Mouse (Mus musculus): ENCODE data around the gene Cytl1. TPM values are rescaled to one million over a fixed set of nuclear protein-coding genes. Genes with fewer than 3 reads are reported as not detected.

Gene Cytl1
- polyA plus RNA-seq, 1 experiment from 2014 or later, result 0.50 TPM

- peaks cover 5% of the 10 kb centered on the region; the same call in 1 of the 2 replicates for H3K9me3 ChIP-seq (replicated peaks; ENCODE audit: control insufficient read depth, low read length)
- H3K27me3 ChIP-seq (ENCODE audit: control insufficient read depth, insufficient read depth, low read length), result no peaks in the 10 kb centered on the region
- 76% methylated on average over 3 of the region's 3 CpGs for WGBS
- no peak overlapping the region for H3K4me2 ChIP-seq (ENCODE audit: low read depth, low read length)
- no peak overlapping the region for H3K27ac ChIP-seq (ENCODE audit: low read length)
- no peak overlapping the region for H3K9ac ChIP-seq (ENCODE audit: low read length)
- no peak overlapping the region for H3K4me3 ChIP-seq (replicated peaks; ENCODE audit: low read length)
- no peak for ATAC-seq (ENCODE audit: insufficient read depth, low FRiP score)
- H3K36me3 ChIP-seq (ENCODE audit: control insufficient read depth, insufficient read depth, low read length), result no peaks in the 10 kb centered on the region
- H3K4me1 ChIP-seq (ENCODE audit: control insufficient read depth, insufficient read depth, low read length), result no peaks in the 10 kb centered on the region
Observed at GRCm38 (mm10) chr5:37762046-37762445, 26.7 kb downstream of the Cytl1 start.

GRCm38 (mm10) chr5:37765851-37766250 is 30.5 kb downstream of the Cytl1 start:
- Histone ChIP-seq H3K9me3 (replicated peaks; ENCODE audit: control insufficient read depth, low read length) (peaks cover 5% of the 10 kb centered on the region; the same call in 1 of the 2 replicates), H3K4me3 (replicated peaks; ENCODE audit: low read length) (no peak overlapping the region), H3K27ac (ENCODE audit: low read length) (no peak overlapping the region), H3K4me2 (ENCODE audit: low read depth, low read length) (no peak overlapping the region), H3K36me3 (ENCODE audit: control insufficient read depth, insufficient read depth, low read length) (no peaks in the 10 kb centered on the region), H3K4me1 (ENCODE audit: control insufficient read depth, insufficient read depth, low read length) (no peaks in the 10 kb centered on the region), H3K9ac (ENCODE audit: low read length) (no peak overlapping the region), H3K27me3 (ENCODE audit: control insufficient read depth, insufficient read depth, low read length) (no peaks in the 10 kb centered on the region)
- no peak for ATAC-seq (ENCODE audit: insufficient read depth, low FRiP score)
- 80% methylated on average over 8 of the region's 8 CpGs for WGBS

GRCm38 (mm10) chr5:37767231-37767630 is 31.9 kb downstream of the Cytl1 start:
- H3K4me2 ChIP-seq (ENCODE audit: low read depth, low read length), result no peak overlapping the region
- H3K9ac ChIP-seq (ENCODE audit: low read length), result no peak overlapping the region
- no peak overlapping the region for H3K4me3 ChIP-seq (replicated peaks; ENCODE audit: low read length)
- H3K9me3 ChIP-seq (replicated peaks; ENCODE audit: control insufficient read depth, low read length), result peaks cover 5% of the 10 kb centered on the region; the same call in 1 of the 2 replicates
- H3K36me3 ChIP-seq (ENCODE audit: control insufficient read depth, insufficient read depth, low read length), result no peaks in the 10 kb centered on the region
- no peak overlapping the region for H3K27ac ChIP-seq (ENCODE audit: low read length)
- WGBS, result 76% methylated on average over 5 of the region's 5 CpGs
- H3K4me1 ChIP-seq (ENCODE audit: control insufficient read depth, insufficient read depth, low read length), result no peaks in the 10 kb centered on the region
- ATAC-seq (ENCODE audit: insufficient read depth, low FRiP score), result no peak
- no peaks in the 10 kb centered on the region for H3K27me3 ChIP-seq (ENCODE audit: control insufficient read depth, insufficient read depth, low read length)

- Histone ChIP-seq H3K9me3 (replicated peaks; ENCODE audit: control insufficient read depth, low read length) (no peaks in the 10 kb centered on the region), H3K36me3 (ENCODE audit: control insufficient read depth, insufficient read depth, low read length) (no peaks in the 10 kb centered on the region), H3K4me2 (ENCODE audit: low read depth, low read length) (no peak overlapping the region), H3K4me1 (ENCODE audit: control insufficient read depth, insufficient read depth, low read length) (no peaks in the 10 kb centered on the region), H3K9ac (ENCODE audit: low read length) (no peak overlapping the region), H3K27me3 (ENCODE audit: control insufficient read depth, insufficient read depth, low read length) (no peaks in the 10 kb centered on the region), H3K4me3 (replicated peaks; ENCODE audit: low read length) (no peak overlapping the region), H3K27ac (ENCODE audit: low read length) (no peak overlapping the region)
- no peak for ATAC-seq (ENCODE audit: insufficient read depth, low FRiP score)
- 17% methylated on average over 5 of the region's 5 CpGs for WGBS
Observed at GRCm38 (mm10) chr5:37769031-37769430, 33.7 kb downstream of the Cytl1 start.

GRCm38 (mm10) chr5:37770870-37771269 is 35.6 kb downstream of the Cytl1 start:
- Histone ChIP-seq H3K9me3 (replicated peaks; ENCODE audit: control insufficient read depth, low read length) (no peaks in the 10 kb centered on the region), H3K4me3 (replicated peaks; ENCODE audit: low read length) (no peak overlapping the region), H3K27ac (ENCODE audit: low read length) (no peak overlapping the region), H3K27me3 (ENCODE audit: control insufficient read depth, insufficient read depth, low read length) (no peaks in the 10 kb centered on the region), H3K4me1 (ENCODE audit: control insufficient read depth, insufficient read depth, low read length) (no peaks in the 10 kb centered on the region), H3K9ac (ENCODE audit: low read length) (no peak overlapping the region), H3K4me2 (ENCODE audit: low read depth, low read length) (no peak overlapping the region), H3K36me3 (ENCODE audit: control insufficient read depth, insufficient read depth, low read length) (no peaks in the 10 kb centered on the region)
- 83% methylated on average over 6 of the region's 6 CpGs for WGBS
- ATAC-seq (ENCODE audit: insufficient read depth, low FRiP score), result no peak

GRCm38 (mm10) chr5:37774011-37774410 is 38.7 kb downstream of the Cytl1 start:
- Histone ChIP-seq H3K27ac (ENCODE audit: low read length) (no peak overlapping the region), H3K4me2 (ENCODE audit: low read depth, low read length) (no peak overlapping the region), H3K9me3 (replicated peaks; ENCODE audit: control insufficient read depth, low read length) (no peaks in the 10 kb centered on the region), H3K9ac (ENCODE audit: low read length) (no peak overlapping the region), H3K4me3 (replicated peaks; ENCODE audit: low read length) (no peak overlapping the region), H3K27me3 (ENCODE audit: control insufficient read depth, insufficient read depth, low read length) (no peaks in the 10 kb centered on the region), H3K4me1 (ENCODE audit: control insufficient read depth, insufficient read depth, low read length) (no peaks in the 10 kb centered on the region), H3K36me3 (ENCODE audit: control insufficient read depth, insufficient read depth, low read length) (no peaks in the 10 kb centered on the region)
- ATAC-seq (ENCODE audit: insufficient read depth, low FRiP score), result no peak
- 77% methylated on average over 4 of the region's 4 CpGs for WGBS

GRCm38 (mm10) chr5:37775681-37776080 is 40.4 kb downstream of the Cytl1 start:
- Histone ChIP-seq H3K4me2 (ENCODE audit: low read depth, low read length) (no peak overlapping the region), H3K27ac (ENCODE audit: low read length) (no peak overlapping the region), H3K27me3 (ENCODE audit: control insufficient read depth, insufficient read depth, low read length) (no peaks in the 10 kb centered on the region), H3K4me1 (ENCODE audit: control insufficient read depth, insufficient read depth, low read length) (no peaks in the 10 kb centered on the region), H3K9me3 (replicated peaks; ENCODE audit: control insufficient read depth, low read length) (no peaks in the 10 kb centered on the region), H3K9ac (ENCODE audit: low read length) (no peak overlapping the region), H3K36me3 (ENCODE audit: control insufficient read depth, insufficient read depth, low read length) (no peaks in the 10 kb centered on the region), H3K4me3 (replicated peaks; ENCODE audit: low read length) (no peak overlapping the region)
- 53% methylated on average over 5 of the region's 5 CpGs for WGBS
- no peak for ATAC-seq (ENCODE audit: insufficient read depth, low FRiP score)

GRCm38 (mm10) chr5:37783306-37783705 is 48.0 kb downstream of the Cytl1 start:
- no peaks in the 10 kb centered on the region for H3K36me3 ChIP-seq (ENCODE audit: control insufficient read depth, insufficient read depth, low read length)
- H3K27me3 ChIP-seq (ENCODE audit: control insufficient read depth, insufficient read depth, low read length), result no peaks in the 10 kb centered on the region
- WGBS, result 67% methylated on average over 8 of the region's 8 CpGs
- no peak overlapping the region for H3K4me3 ChIP-seq (replicated peaks; ENCODE audit: low read length)
- H3K4me1 ChIP-seq (ENCODE audit: control insufficient read depth, insufficient read depth, low read length), result no peaks in the 10 kb centered on the region
- ATAC-seq (ENCODE audit: insufficient read depth, low FRiP score), result no peak
- no peaks in the 10 kb centered on the region for H3K9me3 ChIP-seq (replicated peaks; ENCODE audit: control insufficient read depth, low read length)
- H3K4me2 ChIP-seq (ENCODE audit: low read depth, low read length), result no peak overlapping the region
- no peak overlapping the region for H3K9ac ChIP-seq (ENCODE audit: low read length)
- no peak overlapping the region for H3K27ac ChIP-seq (ENCODE audit: low read length)

- ATAC-seq (ENCODE audit: insufficient read depth, low FRiP score), result no peak
- 66% methylated on average over 9 of the region's 9 CpGs for WGBS
- Histone ChIP-seq H3K4me2 (ENCODE audit: low read depth, low read length) (no peak overlapping the region), H3K9me3 (replicated peaks; ENCODE audit: control insufficient read depth, low read length) (no peaks in the 10 kb centered on the region), H3K4me1 (ENCODE audit: control insufficient read depth, insufficient read depth, low read length) (no peaks in the 10 kb centered on the region), H3K9ac (ENCODE audit: low read length) (no peak overlapping the region), H3K27me3 (ENCODE audit: control insufficient read depth, insufficient read depth, low read length) (no peaks in the 10 kb centered on the region), H3K27ac (ENCODE audit: low read length) (no peak overlapping the region), H3K4me3 (replicated peaks; ENCODE audit: low read length) (no peak overlapping the region), H3K36me3 (ENCODE audit: control insufficient read depth, insufficient read depth, low read length) (no peaks in the 10 kb centered on the region)
Observed at GRCm38 (mm10) chr5:37784847-37785391, 49.6 kb downstream of the Cytl1 start.
